Mouse (Mus musculus) neural tube, embryonic 11.5 days (tissue): Measurements from ENCODE around the gene Hmga2. TPM values are rescaled to one million over a fixed set of nuclear protein-coding genes. Genes with fewer than 3 reads are reported as not detected.
A peak's percentile ranks its signal among the peaks of the same experiment; 100 is the strongest.

Experiments
- ATAC-seq: fragments of 200-750 bp; cut with Nextera tagmentation; 2 replicates; pipeline ENCODE4 v1.8.0; 2017; ENCODE audit warnings: moderate number of reproducible peaks, mild to moderate bottlenecking, moderate TSS enrichment, moderate library complexity; ENCODE audit not compliant: insufficient read depth, low FRiP score, low TSS enrichment
- DNase-seq: peaks from one replicate; pipeline ENCODE4 v3.0.0-alpha.2; 2015; ENCODE audit warnings: low spot score
- H3K27ac ChIP-seq: fragments of 300-500 bp; sonication (generic); 2 replicates; pipeline ENCODE4 v1.5.1; 2014; ENCODE audit warnings: low read depth, mild to moderate bottlenecking, low read length
- H3K27me3 ChIP-seq: fragments of 300-500 bp; sonication (generic); 2 replicates; pipeline ENCODE4 v1.6.1; 2014; ENCODE audit warnings: mild to moderate bottlenecking, low read length, mixed read lengths; ENCODE audit not compliant: control insufficient read depth, insufficient read depth
- H3K36me3 ChIP-seq: fragments of 300-500 bp; sonication (generic); 2 replicates; pipeline ENCODE4 v1.6.1; 2014; ENCODE audit warnings: mild to moderate bottlenecking, low read length, moderate library complexity, mixed read lengths; ENCODE audit not compliant: control insufficient read depth, insufficient read depth
- H3K4me1 ChIP-seq: fragments of 300-500 bp; sonication (generic); 2 replicates; pipeline ENCODE4 v1.6.1; 2014; ENCODE audit warnings: low read length, mixed read lengths; ENCODE audit not compliant: control insufficient read depth, insufficient read depth
- H3K4me2 ChIP-seq: fragments of 300-500 bp; sonication (generic); 2 replicates; pipeline ENCODE4 v1.6.1; 2014; ENCODE audit warnings: low read depth, mild to moderate bottlenecking, moderate library complexity
- H3K4me3 ChIP-seq: fragments of 300-500 bp; sonication (generic); 2 replicates; pipeline ENCODE4 v1.5.1; 2014; ENCODE audit warnings: low read depth, low read length
- H3K9ac ChIP-seq: fragments of 300-500 bp; sonication (generic); 2 replicates; pipeline ENCODE4 v1.6.1; 2014; ENCODE audit warnings: mild to moderate bottlenecking, low read length
- H3K9me3 ChIP-seq: fragments of 300-500 bp; sonication (generic); 2 replicates; pipeline ENCODE4 v1.6.1; 2016; ENCODE audit warnings: low read length; ENCODE audit not compliant: control insufficient read depth
- WGBS: fragments of 180-500 bp; shearing (Covaris S2); extraction: QIAGEN DNeasy Blood & Tissue Kit; methylation state at CpG from one replicate; pipeline ENCODE4 v1.1.7; 2014; 5-methylcytosine and 5-hydroxymethylcytosine counted together
- polyA plus RNA-seq: library from polyadenylated mRNA; unstranded; fragments of >200 nt; fragmentation: Nextera tagmentation; extraction: Ambion mirVana; gene quantifications from 2 replicates; pipeline ENCODE4 v1.2.1, GENCODE M21; 2014

The Hmga2 gene
- polyA plus RNA-seq, 1 experiment from 2014 or later = 49.7 TPM

- 64% methylated on average over 9 of the region's 9 CpGs for WGBS
- Histone ChIP-seq H3K9ac (no peak overlapping the region), H3K4me2 (no peak overlapping the region), H3K27me3 (no peaks in the 10 kb centered on the region), H3K27ac (no peak overlapping the region), H3K9me3 (no peaks in the 10 kb centered on the region), H3K4me3 (no peak overlapping the region), H3K4me1 (no peaks in the 10 kb centered on the region), H3K36me3 (no peaks in the 10 kb centered on the region)
- ATAC-seq (peak; percentile 16; the same call in 1 of the 2 replicates), DNase-seq (peak; percentile 42)
Observed at GRCm38 (mm10) chr10:120500794-120501193, 24.5 kb upstream of the Hmga2 start.

DNA sequence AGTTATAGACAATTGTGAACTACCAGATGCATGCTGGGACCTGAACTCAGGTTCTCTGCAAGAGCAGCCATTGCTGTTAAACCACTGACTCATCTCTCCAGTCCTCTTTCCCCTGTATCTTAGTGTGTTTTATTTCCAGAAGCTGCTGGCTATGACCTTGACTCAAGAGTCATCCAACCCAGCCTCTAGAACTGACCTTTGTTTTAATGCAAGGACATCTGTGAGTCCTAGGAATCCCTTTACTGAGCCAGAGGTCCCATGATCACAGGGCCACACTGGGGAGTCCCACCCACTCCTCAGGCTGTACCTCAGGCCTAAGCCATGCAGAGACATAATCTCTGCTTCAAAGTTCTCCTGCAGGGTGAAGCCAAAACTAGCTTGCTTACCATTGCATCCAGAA is 21.8 kb upstream of the Hmga2 start:
- H3K9ac ChIP-seq = no peak overlapping the region
- no peaks in the 10 kb centered on the region for H3K9me3 ChIP-seq
- DNase-seq (no peak), ATAC-seq (no peak)
- H3K27me3 ChIP-seq = no peaks in the 10 kb centered on the region
- no peak overlapping the region for H3K27ac ChIP-seq
- no peaks in the 10 kb centered on the region for H3K36me3 ChIP-seq
- no peaks in the 10 kb centered on the region for H3K4me1 ChIP-seq
- no peak overlapping the region for H3K4me2 ChIP-seq
- no peak overlapping the region for H3K4me3 ChIP-seq

DNA sequence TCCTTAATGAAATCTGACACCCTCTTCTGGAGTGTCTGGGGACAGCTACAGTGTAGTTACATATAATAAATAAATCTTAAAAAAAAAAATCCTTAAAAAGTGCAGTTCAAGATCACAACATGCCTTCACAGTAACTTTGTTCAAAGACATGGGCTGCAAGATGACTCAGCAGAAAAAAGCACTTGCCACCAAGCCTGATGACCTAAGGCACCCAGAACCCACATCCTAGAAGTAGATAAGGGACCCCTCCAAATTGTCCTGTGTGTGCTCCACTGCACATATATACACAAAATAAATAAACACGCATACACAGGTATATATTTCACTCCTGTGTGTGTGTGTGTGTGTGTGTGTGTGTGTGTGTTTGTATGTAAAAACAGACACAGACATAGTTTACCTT is 18.4 kb upstream of the Hmga2 start:
- DNase-seq (no peak), ATAC-seq (no peak)
- no peak overlapping the region for H3K4me2 ChIP-seq
- no peaks in the 10 kb centered on the region for H3K36me3 ChIP-seq
- H3K27ac ChIP-seq = no peak overlapping the region
- 86% methylated on average over 1 of the region's 1 CpGs for WGBS
- H3K4me3 ChIP-seq = no peak overlapping the region
- H3K27me3 ChIP-seq = no peaks in the 10 kb centered on the region
- H3K9me3 ChIP-seq = no peaks in the 10 kb centered on the region
- no peaks in the 10 kb centered on the region for H3K4me1 ChIP-seq
- no peak overlapping the region for H3K9ac ChIP-seq

DNA sequence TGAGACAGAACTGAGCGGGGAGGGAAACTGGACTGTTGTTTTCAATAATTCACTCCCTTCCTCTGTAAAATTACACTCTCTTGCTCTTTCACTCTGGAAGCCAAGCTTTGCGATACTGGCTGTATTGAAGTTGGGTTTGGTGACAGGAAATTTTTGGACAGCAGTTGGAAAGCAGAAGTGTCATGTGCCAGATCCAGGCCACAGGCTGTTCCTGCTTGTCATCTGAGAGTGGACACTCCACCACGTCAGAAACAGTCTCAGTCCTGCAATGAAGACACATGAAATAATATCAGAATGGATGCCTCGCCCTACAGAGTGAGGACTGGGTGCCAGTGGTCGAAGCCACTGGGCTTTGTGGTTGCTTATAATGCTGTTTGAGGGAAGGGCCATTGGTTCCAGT is 15.2 kb upstream of the Hmga2 start:
- H3K27me3 ChIP-seq = no peaks in the 10 kb centered on the region
- H3K9me3 ChIP-seq = peaks cover 4% of the 10 kb centered on the region; the same call in 1 of the 2 replicates
- no peaks in the 10 kb centered on the region for H3K4me1 ChIP-seq
- DNase-seq (no peak), ATAC-seq (no peak)
- no peaks in the 10 kb centered on the region for H3K36me3 ChIP-seq
- H3K27ac ChIP-seq = no peak overlapping the region
- H3K4me3 ChIP-seq = no peak overlapping the region
- WGBS = 87% methylated on average over 5 of the region's 5 CpGs
- no peak overlapping the region for H3K9ac ChIP-seq
- no peak overlapping the region for H3K4me2 ChIP-seq

GRCm38 (mm10) chr10:120489611-120490010 is 13.3 kb upstream of the Hmga2 start:
- no peak overlapping the region for H3K27ac ChIP-seq
- no peak overlapping the region for H3K9ac ChIP-seq
- no peak overlapping the region for H3K4me3 ChIP-seq
- H3K4me1 ChIP-seq = no peaks in the 10 kb centered on the region
- no peaks in the 10 kb centered on the region for H3K36me3 ChIP-seq
- WGBS = 79% methylated on average over 3 of the region's 3 CpGs
- no peak for ATAC-seq
- DNase-seq = no peak
- peaks cover 4% of the 10 kb centered on the region; the same call in 1 of the 2 replicates for H3K9me3 ChIP-seq
- no peaks in the 10 kb centered on the region for H3K27me3 ChIP-seq
- H3K4me2 ChIP-seq = no peak overlapping the region

- H3K4me2 ChIP-seq = no peak overlapping the region
- H3K4me1 ChIP-seq = no peaks in the 10 kb centered on the region
- H3K27me3 ChIP-seq = no peaks in the 10 kb centered on the region
- no peaks in the 10 kb centered on the region for H3K36me3 ChIP-seq
- H3K9ac ChIP-seq = no peak overlapping the region
- no peak overlapping the region for H3K27ac ChIP-seq
- DNase-seq (no peak), ATAC-seq (no peak)
- peaks cover 4% of the 10 kb centered on the region; the same call in 1 of the 2 replicates for H3K9me3 ChIP-seq
- H3K4me3 ChIP-seq = no peak overlapping the region
- 75% methylated on average over 4 of the region's 4 CpGs for WGBS
Observed at GRCm38 (mm10) chr10:120488526-120488925, 12.3 kb upstream of the Hmga2 start.

DNA sequence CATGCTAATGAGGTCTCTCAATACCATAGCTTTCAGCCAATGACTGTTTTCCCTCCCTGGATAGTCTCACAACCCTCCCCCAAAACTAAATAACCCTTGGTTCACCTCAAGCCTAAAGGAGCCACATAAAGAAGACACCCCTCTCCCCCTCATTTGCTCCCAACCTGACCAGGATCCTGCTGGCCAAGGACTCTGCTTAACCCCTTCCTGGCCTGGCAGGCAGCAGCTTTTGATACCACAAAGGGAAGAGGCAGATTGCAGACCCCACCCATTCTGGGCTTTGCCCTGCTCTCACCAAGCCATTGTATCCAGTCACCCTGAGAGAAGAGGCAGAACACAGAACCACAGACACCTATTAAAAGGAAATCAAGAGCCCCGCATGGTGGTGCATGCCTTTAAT is 11.6 kb upstream of the Hmga2 start:
- no peak overlapping the region for H3K4me2 ChIP-seq
- no peak overlapping the region for H3K4me3 ChIP-seq
- ATAC-seq (no peak), DNase-seq (no peak)
- H3K27ac ChIP-seq = no peak overlapping the region
- no peaks in the 10 kb centered on the region for H3K36me3 ChIP-seq
- no peaks in the 10 kb centered on the region for H3K4me1 ChIP-seq
- peaks cover 4% of the 10 kb centered on the region; the same call in 1 of the 2 replicates for H3K9me3 ChIP-seq
- WGBS = 96% methylated on average over 1 of the region's 1 CpGs
- no peak overlapping the region for H3K9ac ChIP-seq
- no peaks in the 10 kb centered on the region for H3K27me3 ChIP-seq

- Histone ChIP-seq H3K4me3 (no peak overlapping the region), H3K4me2 (no peak overlapping the region), H3K9ac (no peak overlapping the region), H3K27me3 (no peaks in the 10 kb centered on the region), H3K4me1 (no peaks in the 10 kb centered on the region), H3K36me3 (no peaks in the 10 kb centered on the region), H3K9me3 (peaks cover 4% of the 10 kb centered on the region; the same call in 1 of the 2 replicates), H3K27ac (no peak overlapping the region)
- DNase-seq (no peak), ATAC-seq (no peak)
- 86% methylated on average over 1 of the region's 1 CpGs for WGBS
Observed at GRCm38 (mm10) chr10:120485461-120485860, 9.2 kb upstream of the Hmga2 start.

GRCm38 (mm10) chr10:120484144-120484543 is 7.9 kb upstream of the Hmga2 start:
- WGBS = 62% methylated on average over 4 of the region's 4 CpGs
- Histone ChIP-seq H3K27ac (no peak overlapping the region), H3K27me3 (no peaks in the 10 kb centered on the region), H3K4me2 (no peak overlapping the region), H3K4me1 (no peaks in the 10 kb centered on the region), H3K4me3 (no peak overlapping the region), H3K36me3 (no peaks in the 10 kb centered on the region), H3K9me3 (peaks cover 4% of the 10 kb centered on the region; the same call in 1 of the 2 replicates), H3K9ac (no peak overlapping the region)
- ATAC-seq (no peak), DNase-seq (no peak)
